Mouse (Mus musculus) retina, postnatal 1 day (tissue): ENCODE results near the gene Pacrg.

Experiments
- DNase-seq: peaks from one replicate; pipeline ENCODE4 v3.0.0-alpha.2; 2012

Gene Pacrg

DNA sequence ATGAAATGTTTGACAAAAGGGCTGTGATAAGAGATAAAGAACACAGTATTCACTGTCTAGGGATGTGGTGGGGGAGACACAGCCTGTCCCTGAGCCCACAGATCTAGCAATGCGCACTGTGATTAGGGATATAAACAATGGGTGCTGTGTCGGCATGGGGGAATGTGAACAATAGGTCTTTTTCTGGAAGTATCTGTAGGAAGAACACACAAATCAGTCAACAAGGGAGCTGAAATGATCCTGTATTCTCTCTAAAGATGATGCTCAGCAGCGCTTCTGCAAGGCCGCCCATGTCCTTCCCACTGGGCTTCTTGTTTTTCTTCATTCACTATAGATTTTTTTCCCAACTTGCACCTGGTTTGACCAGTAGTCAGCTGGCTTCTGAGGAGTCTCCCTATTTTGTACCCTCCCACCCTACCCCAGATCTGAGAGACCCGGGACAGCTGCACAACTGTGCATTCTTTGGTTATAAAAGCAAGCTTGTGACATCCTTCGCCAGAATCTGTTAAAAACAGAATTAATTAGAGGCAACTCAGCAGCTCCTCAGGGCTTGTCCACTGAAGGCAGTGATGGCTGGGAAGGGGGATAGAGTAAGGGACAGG, 356.1 kb downstream of the Pacrg start:
- DNase-seq, result peak; percentile 78

DNA sequence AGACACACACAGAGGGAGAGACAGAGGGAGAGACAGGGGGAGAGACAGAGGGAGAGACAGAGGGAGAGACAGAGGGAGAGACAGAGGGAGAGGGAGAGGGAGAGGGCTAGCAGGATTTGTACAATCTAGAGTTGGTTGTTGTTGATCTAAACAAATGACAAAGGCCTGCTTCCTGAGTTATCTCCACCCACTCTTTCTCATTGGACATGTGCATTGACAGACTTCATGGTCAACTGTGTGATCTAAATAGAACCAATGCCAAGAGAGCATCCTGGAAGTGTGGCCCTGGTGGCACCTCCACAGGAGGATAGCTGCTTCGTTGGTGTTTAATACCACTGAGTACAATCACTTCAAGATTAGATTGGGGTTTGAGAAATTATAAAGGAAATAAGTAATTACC, 359.0 kb downstream of the Pacrg start:
- DNase-seq, result no peak

- DNase-seq, result no peak
Observed at GRCm38 (mm10) chr17:10479020-10479707, 360.9 kb downstream of the Pacrg start.

DNA sequence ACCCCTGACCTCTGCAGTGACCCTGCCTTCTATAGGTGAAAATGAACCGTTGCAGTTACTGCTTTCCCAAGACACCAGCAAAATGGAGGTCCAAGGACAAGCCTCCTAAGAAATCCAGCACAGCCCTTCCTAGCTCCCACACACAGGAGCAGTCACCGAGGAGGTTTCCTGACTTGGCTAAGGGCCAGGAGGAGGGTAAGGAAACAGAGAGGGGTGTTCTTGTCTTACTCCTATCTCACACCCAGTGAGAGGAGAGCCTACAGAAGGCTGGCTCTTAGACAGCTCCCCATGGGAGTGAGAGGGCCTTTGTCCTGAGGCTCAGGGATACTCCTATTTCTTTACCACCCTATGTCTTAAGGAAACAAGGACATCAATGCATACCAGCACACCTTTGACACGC, 361.7 kb downstream of the Pacrg start:
- no peak for DNase-seq

- peak; percentile 44 for DNase-seq
Observed at GRCm38 (mm10) chr17:10476807-10477206, 363.3 kb downstream of the Pacrg start.

DNA sequence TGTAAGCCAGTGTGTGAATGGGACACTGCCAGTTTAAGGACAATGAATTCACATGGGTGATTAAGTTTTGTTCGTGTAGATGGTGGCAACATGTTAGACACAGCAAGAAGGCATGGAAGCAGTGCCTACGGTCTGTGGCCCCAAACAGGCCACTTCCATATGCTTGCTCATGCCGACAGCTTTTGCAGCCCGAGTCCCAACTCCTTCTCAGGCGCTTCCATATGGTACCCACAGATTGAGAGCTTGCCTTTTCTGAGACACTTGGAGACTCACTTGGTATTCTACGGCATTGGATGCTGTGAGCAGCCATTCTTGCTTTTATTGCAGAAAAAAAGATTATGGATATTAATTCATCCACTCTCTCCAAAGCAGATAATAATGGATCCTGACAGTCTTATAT, 365.1 kb downstream of the Pacrg start:
- DNase-seq, result no peak

- DNase-seq, result no peak
Observed at GRCm38 (mm10) chr17:10473826-10474384, 366.2 kb downstream of the Pacrg start.

GRCm38 (mm10) chr17:10473175-10473574, 366.9 kb downstream of the Pacrg start:
- DNase-seq, result no peak

GRCm38 (mm10) chr17:10469874-10470568, 370.1 kb downstream of the Pacrg start:
- DNase-seq, result no peak

- no peak for DNase-seq
Observed at GRCm38 (mm10) chr17:10467102-10467501, 373.0 kb downstream of the Pacrg start.

GRCm38 (mm10) chr17:10465467-10465866, 374.6 kb downstream of the Pacrg start:
- DNase-seq, result no peak

- no peak for DNase-seq
Observed at GRCm38 (mm10) chr17:10464700-10465099, 375.4 kb downstream of the Pacrg start.

DNA sequence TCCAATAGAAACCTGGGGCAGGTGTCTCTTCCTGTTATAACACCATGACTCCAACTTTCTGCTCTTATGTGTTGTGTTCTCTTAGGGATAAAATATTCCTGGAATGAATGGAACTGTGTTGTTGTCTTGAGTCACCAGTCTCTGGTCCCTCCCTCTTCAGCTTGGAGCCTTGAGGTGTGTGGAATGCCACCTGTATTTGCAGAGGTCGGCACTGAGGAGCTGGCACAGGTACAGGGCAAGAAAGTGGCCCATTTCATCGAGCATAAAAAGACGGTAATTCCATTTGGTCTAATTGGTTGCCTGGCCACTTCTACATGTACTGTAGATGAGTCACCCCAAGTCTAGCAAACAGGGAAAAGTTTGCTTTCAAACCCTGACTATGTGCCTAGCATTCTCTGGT, 376.5 kb downstream of the Pacrg start:
- no peak for DNase-seq

GRCm38 (mm10) chr17:10460916-10461315, 379.2 kb downstream of the Pacrg start:
- no peak for DNase-seq

DNA sequence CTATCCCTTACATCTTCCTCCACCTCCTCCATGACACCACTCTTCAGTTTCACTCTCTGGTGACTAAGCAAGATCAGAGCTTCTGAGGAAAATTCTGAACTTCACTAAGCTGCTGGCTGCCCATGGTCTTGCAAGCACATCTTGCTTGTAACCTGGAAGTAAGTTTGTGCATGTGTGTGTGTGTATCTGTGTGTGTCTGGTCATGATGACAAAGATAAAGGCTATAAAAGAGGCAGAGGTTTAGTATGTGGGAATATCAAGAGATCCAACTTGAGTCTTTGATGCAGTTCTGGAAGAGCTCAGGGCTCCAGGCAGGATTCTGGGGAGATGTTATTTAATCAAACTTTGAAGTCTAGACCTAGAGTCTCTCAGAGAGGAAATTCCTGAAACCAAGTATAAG, 381.4 kb downstream of the Pacrg start:
- DNase-seq, result no peak

DNA sequence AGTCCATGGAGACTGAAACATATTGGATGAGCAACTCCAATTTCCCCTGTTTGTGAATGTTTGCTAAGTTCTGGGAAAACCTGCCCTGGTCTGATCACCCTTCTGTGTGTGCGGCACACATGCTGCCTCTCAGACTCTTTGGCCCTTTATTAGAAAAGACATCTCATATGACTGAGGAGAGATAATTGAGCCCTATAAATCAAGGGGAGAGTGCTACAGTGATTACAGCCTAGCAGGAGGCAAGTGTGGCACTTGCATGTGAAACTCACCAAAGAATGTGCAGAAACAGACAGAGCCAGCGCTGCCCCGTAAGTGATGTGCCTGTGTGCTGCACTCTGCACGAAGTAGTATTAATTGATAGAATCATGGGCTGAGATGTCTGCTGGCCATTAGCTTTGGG, 383.7 kb downstream of the Pacrg start:
- DNase-seq, result no peak

- DNase-seq, result no peak
Observed at GRCm38 (mm10) chr17:10455961-10456360, 384.1 kb downstream of the Pacrg start.

DNA sequence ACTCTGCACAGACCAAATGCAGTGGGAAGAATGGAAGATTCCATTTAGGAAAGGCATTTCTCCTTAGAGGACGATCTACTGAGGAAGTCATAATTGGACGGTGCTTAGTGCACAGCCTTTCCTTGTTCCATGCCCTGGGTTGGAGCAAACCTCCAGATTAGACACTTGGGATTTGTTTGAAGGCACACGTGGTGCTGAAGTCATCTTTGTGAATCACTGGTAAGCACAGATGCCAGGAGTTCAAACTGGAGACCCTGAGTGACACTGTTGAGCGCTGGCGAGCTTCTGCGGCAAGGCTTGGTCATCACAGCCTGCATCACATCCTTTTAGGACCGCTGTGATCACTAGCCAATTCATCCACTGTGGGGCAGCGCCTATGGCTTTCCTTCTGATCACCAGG, 385.7 kb downstream of the Pacrg start:
- DNase-seq, result no peak

GRCm38 (mm10) chr17:10452801-10453200, 387.3 kb downstream of the Pacrg start:
- DNase-seq, result no peak

GRCm38 (mm10) chr17:10451306-10452077, 388.6 kb downstream of the Pacrg start:
- DNase-seq, result peak; percentile 59

DNA sequence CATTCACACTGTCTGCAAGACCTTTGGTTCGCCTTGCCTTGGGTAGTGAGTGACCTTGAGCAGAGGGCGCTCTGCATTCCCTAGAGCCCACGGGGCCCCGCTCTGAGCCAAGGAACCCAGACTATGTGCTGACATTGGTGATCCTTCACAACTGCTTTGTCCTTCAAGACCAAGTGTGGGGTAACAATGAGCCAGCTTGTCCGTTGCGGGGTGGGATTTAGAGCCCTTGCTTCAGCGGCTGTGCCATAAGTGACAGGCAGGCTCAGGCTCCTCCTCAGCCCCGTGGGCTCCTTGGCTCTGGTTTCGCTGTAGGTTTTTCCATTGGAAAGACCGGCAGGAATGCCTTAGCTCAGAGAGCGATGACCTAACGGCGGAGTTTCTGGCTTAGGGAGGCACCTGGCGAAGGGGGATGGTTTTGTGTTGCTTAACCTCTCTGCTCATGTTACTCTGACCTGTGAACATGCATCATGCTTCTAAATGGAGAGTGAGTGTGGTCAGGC, 390.3 kb downstream of the Pacrg start:
- DNase-seq, result peak; percentile 11

DNA sequence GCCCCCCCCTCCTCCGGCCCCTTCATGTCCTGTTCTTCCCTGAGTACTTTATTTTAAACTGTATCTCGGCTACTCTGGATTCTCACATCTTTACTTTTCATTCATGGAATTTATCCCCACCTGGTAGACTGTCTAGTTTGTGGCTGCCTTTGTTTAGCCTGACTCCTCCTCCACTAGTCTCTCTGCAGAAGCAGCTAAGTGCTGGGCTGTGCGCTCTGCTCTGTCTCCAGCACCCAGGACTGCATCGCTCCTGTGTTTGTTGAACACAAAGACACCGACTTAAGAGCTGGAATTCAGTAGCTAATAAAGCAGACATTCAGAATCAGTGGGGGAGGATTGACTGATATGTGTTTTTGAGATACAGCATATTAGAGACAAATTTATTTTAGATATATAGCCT, 391.7 kb downstream of the Pacrg start:
- no peak for DNase-seq
